Mouse (Mus musculus) right cerebral cortex, postnatal 4 days (tissue): ENCODE data around the gene Klk1b11.
"Not testable (repeated sequence)": the region's sequence is repeated elsewhere in the genome, so short reads cannot be mapped to it uniquely, and the experiment has no call there.

Source experiments
- DNase-seq: peaks from one replicate; pipeline ENCODE4 v3.0.0-alpha.2; 2022

The Klk1b11 gene

GRCm38 (mm10) chr7:43995577-43995976 lies at the start of gene Klk1b11:
TSS of gene Klk1b11 (plus strand) at chr7:43995877.
- not testable (repeated sequence) for DNase-seq

GRCm38 (mm10) chr7:43950364-43950763 lies 45.3 kb upstream of the Klk1b11 start, which contains the start of gene Klk1b8:
TSS of gene Klk1b8 (plus strand) at chr7:43950664.
- DNase-seq: no peak

- DNase-seq: no peak
Observed at GRCm38 (mm10) chr7:43952703-43953102, 43.0 kb upstream of the Klk1b11 start.

GRCm38 (mm10) chr7:43966451-43966850 lies 29.2 kb upstream of the Klk1b11 start, which contains the start of gene Klk1b1:
TSS of gene Klk1b1 (plus strand) at chr7:43966751.
- no peak for DNase-seq

GRCm38 (mm10) chr7:43967058-43967457 lies 28.6 kb upstream of the Klk1b11 start:
- no peak for DNase-seq

- no peak for DNase-seq
Observed at GRCm38 (mm10) chr7:43967612-43968011, 28.1 kb upstream of the Klk1b11 start.

- DNase-seq: not testable (repeated sequence)
Observed at GRCm38 (mm10) chr7:43975761-43976160, 19.9 kb upstream of the Klk1b11 start, which contains the start of gene Klk1b9. TSS of gene Klk1b9 (plus strand) at chr7:43976061.

- no peak for DNase-seq
Observed at GRCm38 (mm10) chr7:43985657-43986056, 10.0 kb upstream of the Klk1b11 start.

GRCm38 (mm10) chr7:43994821-43995220 lies 856 bp upstream of the Klk1b11 start:
- not testable (repeated sequence) for DNase-seq

GRCm38 (mm10) chr7:44004847-44005246 lies 9.2 kb downstream of the Klk1b11 start:
- no peak for DNase-seq

- not testable (repeated sequence) for DNase-seq
Observed at GRCm38 (mm10) chr7:44011868-44012267, 16.2 kb downstream of the Klk1b11 start, which contains the start of gene Klk1b26. TSS of gene Klk1b26 (plus strand) at chr7:44012168.

- not testable (repeated sequence) for DNase-seq
Observed at GRCm38 (mm10) chr7:44014666-44015065, 19.0 kb downstream of the Klk1b11 start.

GRCm38 (mm10) chr7:44015071-44015470 lies 19.4 kb downstream of the Klk1b11 start:
- no peak for DNase-seq
